Mouse (Mus musculus) intestine, embryonic 14.5 days (tissue): ENCODE data around the gene Asb4. TPM values are rescaled to one million over a fixed set of nuclear protein-coding genes. Genes with fewer than 3 reads are reported as not detected.

ENCODE experiments used
- ATAC-seq: fragments of 200-750 bp; cut with Nextera tagmentation; replicated peaks from 2 replicates; pipeline ENCODE4 v1.8.0; 2017; ENCODE audit warnings: low read depth, moderate number of reproducible peaks, moderate TSS enrichment, moderate library complexity; ENCODE audit not compliant: low FRiP score, low TSS enrichment
- DNase-seq: peaks from one replicate; pipeline ENCODE4 v3.0.0-alpha.2; 2018; ENCODE audit warnings: low spot score
- H3K27ac ChIP-seq: fragments of 300-500 bp; sonication (generic); 2 replicates; pipeline ENCODE4 v1.5.1; 2014; ENCODE audit warnings: low read depth, mild to moderate bottlenecking, control low read depth
- H3K27me3 ChIP-seq: fragments of 300-500 bp; sonication (generic); replicated peaks from 2 replicates; pipeline ENCODE4 v1.6.1; 2014; ENCODE audit warnings: low read length, control low read depth; ENCODE audit not compliant: control insufficient read depth, insufficient read depth
- H3K36me3 ChIP-seq: fragments of 300-500 bp; sonication (generic); 2 replicates; pipeline ENCODE4 v1.6.1; 2014; ENCODE audit warnings: low read length, control low read depth; ENCODE audit not compliant: control insufficient read depth, insufficient read depth
- H3K4me1 ChIP-seq: fragments of 300-500 bp; sonication (generic); replicated peaks from 2 replicates; pipeline ENCODE4 v1.6.1; 2014; ENCODE audit warnings: low read length, control low read depth, mixed read lengths; ENCODE audit not compliant: control insufficient read depth, insufficient read depth
- H3K4me2 ChIP-seq: fragments of 300-500 bp; sonication (generic); 2 replicates; pipeline ENCODE4 v1.6.1; 2014; ENCODE audit warnings: low read length
- H3K4me3 ChIP-seq: fragments of 300-500 bp; sonication (generic); 2 replicates; pipeline ENCODE4 v1.5.1; 2014; ENCODE audit warnings: low read depth, low read length, control low read depth, mixed read lengths
- H3K9ac ChIP-seq: fragments of 300-500 bp; sonication (generic); 2 replicates; pipeline ENCODE4 v1.6.1; 2014; ENCODE audit warnings: mild to moderate bottlenecking, low read length
- H3K9me3 ChIP-seq: fragments of 300-500 bp; sonication (generic); 2 replicates; pipeline ENCODE4 v1.6.1; 2016; ENCODE audit warnings: low read length, control low read depth; ENCODE audit not compliant: control insufficient read depth
- WGBS: fragments of 180-500 bp; shearing (Covaris S2); extraction: QIAGEN DNeasy Blood & Tissue Kit; methylation state at CpG from one replicate; pipeline ENCODE4 v1.1.7; 2014; 5-methylcytosine and 5-hydroxymethylcytosine counted together
- polyA plus RNA-seq: library from polyadenylated mRNA; unstranded; fragments of >200 nt; fragmentation: Nextera tagmentation; extraction: Ambion mirVana; gene quantifications from 2 replicates; pipeline ENCODE4 v1.2.1, GENCODE M21; 2014

Asb4 gene
- polyA plus RNA-seq, 1 experiment from 2014 or later: 28.5 TPM

DNA sequence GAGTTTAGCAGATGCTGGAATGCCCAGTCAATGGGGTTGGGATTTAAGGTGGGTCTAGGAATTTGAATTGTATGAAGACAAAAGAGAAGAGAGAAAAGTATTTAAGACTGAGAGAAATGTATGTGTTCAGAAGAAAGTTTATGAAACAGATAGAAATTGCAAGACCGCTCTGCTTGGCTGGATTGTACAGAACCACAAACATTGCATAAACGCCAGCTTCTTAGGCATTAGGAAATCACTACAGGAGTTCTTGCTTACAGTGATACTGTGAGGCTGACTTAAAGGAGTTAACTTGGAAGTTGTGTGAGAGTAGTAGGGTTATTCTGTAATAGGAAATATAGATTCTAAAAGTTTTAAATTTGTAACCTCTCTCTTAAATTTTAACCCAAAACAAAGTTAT is 89.5 kb downstream of the Asb4 start:
- no peak overlapping the region for H3K27ac ChIP-seq
- H3K4me3 ChIP-seq: no peak overlapping the region
- no peak overlapping the region for H3K4me2 ChIP-seq
- no peak for DNase-seq
- H3K36me3 ChIP-seq: no peaks in the 10 kb centered on the region
- no peak overlapping the region for H3K9ac ChIP-seq
- H3K9me3 ChIP-seq: no peaks in the 10 kb centered on the region
- H3K27me3 ChIP-seq: no peaks in the 10 kb centered on the region
- 91% methylated on average over 2 of the region's 2 CpGs for WGBS
- no peaks in the 10 kb centered on the region for H3K4me1 ChIP-seq
- no peak for ATAC-seq

- H3K4me2 ChIP-seq: no peak overlapping the region
- no peaks in the 10 kb centered on the region for H3K9me3 ChIP-seq
- DNase-seq (no peak), ATAC-seq (no peak)
- H3K4me3 ChIP-seq: no peak overlapping the region
- H3K27ac ChIP-seq: no peak overlapping the region
- 63% methylated on average over 1 of the region's 1 CpGs for whole genome bisulfite sequencing
- no peaks in the 10 kb centered on the region for H3K4me1 ChIP-seq
- H3K9ac ChIP-seq: no peak overlapping the region
- no peaks in the 10 kb centered on the region for H3K36me3 ChIP-seq
- no peaks in the 10 kb centered on the region for H3K27me3 ChIP-seq
Observed at GRCm38 (mm10) chr6:5474021-5474420, 90.8 kb downstream of the Asb4 start.

DNA sequence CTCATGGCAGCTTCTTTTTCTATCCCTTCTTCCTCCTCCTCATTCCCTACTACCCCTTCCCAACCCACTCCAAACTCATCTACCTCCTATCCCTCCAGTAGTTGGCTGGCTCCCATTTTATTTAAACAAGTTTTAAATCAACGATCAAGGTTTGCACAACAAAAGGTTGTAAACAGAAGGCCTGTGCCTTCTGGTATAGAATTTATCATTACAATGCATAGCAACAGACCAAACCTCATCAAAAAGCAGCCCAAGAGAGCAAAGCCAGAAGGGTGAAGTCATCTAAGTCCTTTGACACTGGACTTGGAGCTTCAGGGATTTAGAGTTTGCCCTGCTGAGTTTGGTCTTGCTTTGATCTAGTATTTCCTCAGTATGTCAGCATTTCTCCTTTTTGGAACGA is 97.9 kb downstream of the Asb4 start:
- no peak overlapping the region for H3K9ac ChIP-seq
- no peaks in the 10 kb centered on the region for H3K9me3 ChIP-seq
- H3K36me3 ChIP-seq: no peaks in the 10 kb centered on the region
- no peaks in the 10 kb centered on the region for H3K4me1 ChIP-seq
- WGBS: 86% methylated on average over 2 of the region's 2 CpGs
- no peak for ATAC-seq
- H3K27ac ChIP-seq: no peak overlapping the region
- no peak overlapping the region for H3K4me3 ChIP-seq
- no peaks in the 10 kb centered on the region for H3K27me3 ChIP-seq
- H3K4me2 ChIP-seq: no peak overlapping the region
- no peak for DNase-seq

DNA sequence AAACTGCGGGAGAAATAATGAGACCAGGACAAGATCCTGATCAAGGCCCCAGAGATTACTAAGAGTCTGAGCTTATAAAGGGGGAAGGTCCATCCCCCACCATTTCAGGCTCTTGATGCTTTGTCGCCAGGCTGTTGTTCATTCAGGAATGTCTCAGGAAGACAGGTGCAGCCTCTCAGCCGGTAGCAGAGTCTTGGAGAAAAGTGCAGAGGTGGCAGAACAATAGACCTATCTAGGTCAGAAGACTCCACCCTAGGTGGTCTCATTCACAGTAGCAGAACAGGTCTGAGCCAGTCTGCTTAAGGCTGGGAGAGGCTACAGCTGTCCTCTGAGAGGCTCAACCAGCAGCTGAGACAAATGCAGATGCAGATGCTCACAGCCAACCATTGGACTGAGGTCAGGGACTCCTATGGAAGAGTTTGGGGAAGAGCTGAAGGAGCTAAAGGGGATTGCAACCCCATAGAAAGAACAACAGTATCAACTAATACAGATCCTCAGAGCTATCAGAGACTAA is 99.1 kb downstream of the Asb4 start:
- ATAC-seq (no peak), DNase-seq (no peak)
- Histone ChIP-seq H3K27ac (no peak overlapping the region), H3K27me3 (no peaks in the 10 kb centered on the region), H3K4me2 (no peak overlapping the region), H3K36me3 (no peaks in the 10 kb centered on the region), H3K4me1 (no peaks in the 10 kb centered on the region), H3K9ac (no peak overlapping the region), H3K9me3 (no peaks in the 10 kb centered on the region), H3K4me3 (no peak overlapping the region)
- WGBS: 64% methylated on average over 3 of the region's 3 CpGs

Other genes with a start within 250 kb of the Asb4 start
- not detected in 2 replicates for gene Pon1, start 189.4 kb upstream of the Asb4 start, polyA plus RNA-seq
- gene Pon3, start 127.1 kb upstream of the Asb4 start, polyA plus RNA-seq: 12.2 and 13.3 TPM in 2 replicates
- 35.3 and 35.9 TPM in 2 replicates for gene Pon2, start 84.9 kb upstream of the Asb4 start, polyA plus RNA-seq
- 1.5 and 2.0 TPM in 2 replicates for gene Pdk4, start 112.9 kb downstream of the Asb4 start, polyA plus RNA-seq